Mouse (Mus musculus) ES-Bruce4 (cell line): ENCODE measurements at regions not wholly inside any gene's neighbourhood (a gene's known extent, or its start where the extent isn't known, plus 50 kb on each side); places are given as distances from the start of the nearest gene placed in this dataset.

Source experiments
- CTCF ChIP-seq: IDR thresholded peaks from one replicate; pipeline ENCODE4 v1.8.1; 2011; ENCODE audit warnings: low read depth, low read length
- EP300 ChIP-seq: IDR thresholded peaks from 2 replicates; pipeline ENCODE4 v1.6.1; 2011; ENCODE audit warnings: low read depth, low read length; ENCODE audit not compliant: insufficient read depth

GRCm38 (mm10) chr12:77105887-77106600 is 131.9 kb upstream of the Fut8 start:
- TF ChIP-seq CTCF (no peak), EP300 (no peak)
